Mouse (Mus musculus): Measurements from ENCODE around the gene Tbc1d24. TPM values are rescaled to one million over a fixed set of nuclear protein-coding genes. Genes with fewer than 3 reads are reported as not detected.

Tbc1d24 gene
- polyA plus RNA-seq, 1 experiment: 50.3 TPM

DNA sequence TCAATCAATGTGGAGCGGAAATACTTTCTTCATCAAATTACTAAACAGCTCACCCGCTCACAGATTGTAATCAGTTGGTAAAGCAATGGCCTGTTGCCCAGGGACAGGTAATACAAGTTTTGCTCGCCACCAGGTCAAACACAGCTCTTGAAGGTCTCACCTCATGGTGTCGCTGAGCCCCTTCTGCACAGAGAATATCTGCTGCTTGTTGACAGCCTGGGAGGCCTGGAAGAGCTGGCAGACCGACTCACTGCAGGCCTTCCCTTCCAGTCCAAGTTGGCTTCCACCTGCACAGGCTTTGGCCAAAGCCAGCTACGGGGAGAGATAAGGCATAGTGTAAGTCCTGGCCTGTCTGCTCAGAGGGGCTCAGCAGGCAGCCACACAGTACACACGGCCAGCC is 31.6 kb upstream of the Tbc1d24 start:
- Histone ChIP-seq H3K27ac (ENCODE audit: insufficient read depth, low read length) (no peak overlapping the region), H3K4me1 (ENCODE audit: control insufficient read depth, insufficient read depth, low read length) (0 out of 2 replicates have a peak, but pooled peaks cover 3% of the 10 kb centered on the region), H3K4me3 (replicated peaks; ENCODE audit: insufficient read depth, low read depth, low read length) (no peak overlapping the region), H3K27me3 (ENCODE audit: control insufficient read depth, insufficient read depth, low read length) (no peaks in the 10 kb centered on the region)
- 21% methylated on average over 7 of the region's 7 CpGs for WGBS
- peak; percentile 67 for TF ChIP-seq CTCF (IDR thresholded peaks at IDR 0.05; ENCODE audit: borderline replicate concordance, insufficient read depth, low read depth, low read length)
- TF ChIP-seq POLR2A (IDR thresholded peaks at IDR 0.05; ENCODE audit: borderline replicate concordance, insufficient read depth, low read length): no peak
- DNase-seq: peak; percentile 74 to 88

DNA sequence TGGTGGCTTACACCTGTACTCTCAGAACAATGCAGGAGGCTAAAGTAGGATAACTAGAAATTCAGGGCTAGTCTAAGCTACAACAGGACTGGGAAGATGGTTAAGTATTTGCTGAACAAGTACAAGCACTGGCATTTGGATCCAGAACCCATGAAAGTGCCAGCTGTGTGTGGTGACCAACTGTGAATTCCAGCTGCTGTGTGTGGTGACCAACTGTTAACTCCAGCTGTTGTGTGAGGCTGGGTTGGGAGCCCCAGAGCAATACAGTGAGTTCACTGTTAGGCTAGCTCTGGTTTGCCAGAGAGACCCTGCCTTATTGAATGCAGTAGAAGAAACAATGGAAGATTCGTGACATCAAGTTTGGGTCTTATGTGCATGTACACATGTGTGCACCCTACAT is 31.1 kb upstream of the Tbc1d24 start:
- WGBS: 93% methylated on average over 1 of the region's 1 CpGs
- TF ChIP-seq POLR2A (IDR thresholded peaks at IDR 0.05; ENCODE audit: borderline replicate concordance, insufficient read depth, low read length): no peak
- TF ChIP-seq CTCF (IDR thresholded peaks at IDR 0.05; ENCODE audit: borderline replicate concordance, insufficient read depth, low read depth, low read length): no peak
- peak in 1 of 2 experiments; percentile 5 for DNase-seq
- Histone ChIP-seq H3K27me3 (ENCODE audit: control insufficient read depth, insufficient read depth, low read length) (no peaks in the 10 kb centered on the region), H3K4me3 (replicated peaks; ENCODE audit: insufficient read depth, low read depth, low read length) (no peak overlapping the region), H3K4me1 (ENCODE audit: control insufficient read depth, insufficient read depth, low read length) (0 out of 2 replicates have a peak, but pooled peaks cover 3% of the 10 kb centered on the region), H3K27ac (ENCODE audit: insufficient read depth, low read length) (no peak overlapping the region)

DNA sequence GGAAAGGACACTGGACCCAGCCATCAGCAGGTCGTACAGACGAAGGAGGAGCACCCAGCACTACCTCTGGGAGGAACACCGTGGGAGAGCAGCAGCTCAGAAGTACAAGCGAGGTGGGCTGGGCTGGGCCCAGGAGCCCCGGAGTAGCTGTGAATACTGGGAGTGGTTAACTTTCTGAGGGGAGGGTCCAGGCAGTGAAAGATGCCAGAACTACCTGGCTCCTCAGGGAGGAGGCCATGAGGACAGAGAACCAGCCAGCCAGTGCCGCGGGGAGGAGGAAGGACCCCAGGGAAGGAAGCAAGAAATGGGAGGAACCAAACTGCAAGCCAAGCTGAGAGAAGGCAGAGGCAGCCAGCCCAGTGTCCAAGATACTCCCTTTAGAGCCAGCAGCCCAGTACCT is 22.6 kb upstream of the Tbc1d24 start:
- DNase-seq: no peak
- no peaks in the 10 kb centered on the region for H3K27me3 ChIP-seq (ENCODE audit: control insufficient read depth, insufficient read depth, low read length)
- no peaks in the 10 kb centered on the region for H3K4me1 ChIP-seq (ENCODE audit: control insufficient read depth, insufficient read depth, low read length)
- H3K27ac ChIP-seq (ENCODE audit: insufficient read depth, low read length): no peak overlapping the region
- no peak for TF ChIP-seq POLR2A (IDR thresholded peaks at IDR 0.05; ENCODE audit: borderline replicate concordance, insufficient read depth, low read length)
- no peak for TF ChIP-seq CTCF (IDR thresholded peaks at IDR 0.05; ENCODE audit: borderline replicate concordance, insufficient read depth, low read depth, low read length)
- 91% methylated on average over 7 of the region's 7 CpGs for WGBS
- no peak overlapping the region for H3K4me3 ChIP-seq (replicated peaks; ENCODE audit: insufficient read depth, low read depth, low read length)

DNA sequence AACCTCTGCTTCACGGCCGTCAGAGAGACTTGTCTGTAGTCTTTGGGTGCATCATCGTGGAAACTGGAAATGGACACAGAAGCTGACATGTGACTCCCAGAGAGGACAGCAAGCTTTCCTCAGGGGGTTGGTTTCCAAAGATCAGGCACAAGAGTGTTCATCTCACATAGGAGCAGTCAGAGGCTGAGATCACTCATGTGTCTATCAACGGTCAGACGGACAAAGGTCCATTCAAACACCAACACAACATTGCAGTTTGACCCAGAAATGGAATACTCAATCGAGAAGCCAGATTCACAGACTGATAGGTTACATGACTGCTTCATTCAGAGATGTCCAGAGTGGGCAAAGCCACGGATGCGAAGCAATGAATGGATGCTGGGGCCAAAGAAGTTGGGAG is 21.4 kb upstream of the Tbc1d24 start:
- 89% methylated on average over 8 of the region's 8 CpGs for WGBS
- Histone ChIP-seq H3K27me3 (ENCODE audit: control insufficient read depth, insufficient read depth, low read length) (no peaks in the 10 kb centered on the region), H3K4me3 (replicated peaks; ENCODE audit: insufficient read depth, low read depth, low read length) (no peak overlapping the region), H3K27ac (ENCODE audit: insufficient read depth, low read length) (no peak overlapping the region), H3K4me1 (ENCODE audit: control insufficient read depth, insufficient read depth, low read length) (no peaks in the 10 kb centered on the region)
- TF ChIP-seq POLR2A (IDR thresholded peaks at IDR 0.05; ENCODE audit: borderline replicate concordance, insufficient read depth, low read length): no peak
- TF ChIP-seq CTCF (IDR thresholded peaks at IDR 0.05; ENCODE audit: borderline replicate concordance, insufficient read depth, low read depth, low read length): no peak
- DNase-seq: no peak

DNA sequence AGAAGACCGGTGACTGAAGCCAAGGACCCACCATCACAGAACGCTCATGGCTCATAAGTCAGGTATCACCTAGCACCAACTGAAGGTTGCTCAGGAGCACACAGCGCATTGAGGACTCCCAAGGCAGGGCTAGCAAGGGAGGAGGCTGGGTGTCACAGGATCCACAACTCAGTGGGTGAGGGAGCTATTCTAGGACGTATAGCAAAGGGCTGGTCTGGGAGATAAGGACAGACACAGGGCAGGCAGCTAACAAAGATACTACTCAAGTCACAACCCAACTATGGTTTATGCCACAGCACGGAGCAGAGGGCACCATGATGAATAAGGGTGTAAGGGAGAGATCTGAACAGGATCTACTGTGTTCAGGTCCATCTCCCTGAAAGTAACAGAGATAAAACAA is 20.5 kb upstream of the Tbc1d24 start:
- no peak for DNase-seq
- Histone ChIP-seq H3K27ac (ENCODE audit: insufficient read depth, low read length) (no peak overlapping the region), H3K27me3 (ENCODE audit: control insufficient read depth, insufficient read depth, low read length) (no peaks in the 10 kb centered on the region), H3K4me3 (replicated peaks; ENCODE audit: insufficient read depth, low read depth, low read length) (no peak overlapping the region), H3K4me1 (ENCODE audit: control insufficient read depth, insufficient read depth, low read length) (peaks cover 5% of the 10 kb centered on the region; the same call in 1 of the 2 replicates)
- 96% methylated on average over 5 of the region's 5 CpGs for WGBS
- TF ChIP-seq POLR2A (IDR thresholded peaks at IDR 0.05; ENCODE audit: borderline replicate concordance, insufficient read depth, low read length): no peak
- TF ChIP-seq CTCF (IDR thresholded peaks at IDR 0.05; ENCODE audit: borderline replicate concordance, insufficient read depth, low read depth, low read length): 0 out of 2 replicates have a peak, but pooled peaks have one; percentile 3

DNA sequence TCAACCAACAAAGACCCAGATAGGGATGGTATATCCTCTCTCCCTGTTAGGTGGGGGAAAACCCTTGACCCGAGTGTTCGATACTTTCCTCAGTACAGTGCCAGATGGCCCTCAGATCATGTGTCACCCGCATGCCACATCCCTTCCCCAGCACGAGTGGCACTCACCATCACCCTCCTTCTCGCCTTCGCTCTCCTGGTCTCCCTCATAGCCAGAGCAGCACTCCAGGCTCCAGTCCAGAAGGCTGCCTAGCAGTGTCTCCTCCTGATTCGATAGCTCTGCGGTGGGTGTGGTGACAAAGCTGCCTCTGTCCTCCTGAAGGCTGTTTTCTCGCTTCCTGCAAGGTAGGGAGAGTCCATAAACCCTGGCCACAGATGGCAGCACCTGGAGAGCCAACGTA is 19.4 kb upstream of the Tbc1d24 start:
- Histone ChIP-seq H3K4me3 (replicated peaks; ENCODE audit: insufficient read depth, low read depth, low read length) (no peak overlapping the region), H3K27me3 (ENCODE audit: control insufficient read depth, insufficient read depth, low read length) (no peaks in the 10 kb centered on the region), H3K4me1 (ENCODE audit: control insufficient read depth, insufficient read depth, low read length) (peaks cover 5% of the 10 kb centered on the region; the same call in 1 of the 2 replicates), H3K27ac (ENCODE audit: insufficient read depth, low read length) (no peak overlapping the region)
- TF ChIP-seq POLR2A (IDR thresholded peaks at IDR 0.05; ENCODE audit: borderline replicate concordance, insufficient read depth, low read length) (no peak), CTCF (IDR thresholded peaks at IDR 0.05; ENCODE audit: borderline replicate concordance, insufficient read depth, low read depth, low read length) (no peak)
- no peak for DNase-seq
- 87% methylated on average over 10 of the region's 10 CpGs for WGBS

DNA sequence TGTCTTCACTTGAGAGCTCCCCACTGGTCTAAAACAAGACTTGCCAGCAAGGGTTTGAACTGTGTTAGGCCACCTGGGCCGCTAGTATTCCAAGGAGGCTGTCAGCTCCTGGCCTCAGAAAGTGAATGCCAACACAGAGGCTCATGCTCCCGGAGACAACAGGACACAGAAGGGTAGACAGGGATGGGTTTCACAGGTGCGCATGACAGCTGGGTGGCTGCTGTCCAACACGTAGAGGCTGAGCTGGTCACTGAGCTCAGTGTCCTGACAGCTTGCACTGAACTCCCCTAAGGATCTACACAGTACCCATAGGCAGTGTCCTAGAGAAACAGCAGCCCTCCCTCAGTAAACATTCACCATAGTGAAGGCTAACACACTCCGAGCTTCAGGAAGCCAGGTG is 18.2 kb upstream of the Tbc1d24 start:
- Histone ChIP-seq H3K4me3 (replicated peaks; ENCODE audit: insufficient read depth, low read depth, low read length) (no peak overlapping the region), H3K27ac (ENCODE audit: insufficient read depth, low read length) (no peak overlapping the region), H3K27me3 (ENCODE audit: control insufficient read depth, insufficient read depth, low read length) (no peaks in the 10 kb centered on the region), H3K4me1 (ENCODE audit: control insufficient read depth, insufficient read depth, low read length) (peaks cover 5% of the 10 kb centered on the region; the same call in 1 of the 2 replicates)
- TF ChIP-seq CTCF (IDR thresholded peaks at IDR 0.05; ENCODE audit: borderline replicate concordance, insufficient read depth, low read depth, low read length) (no peak), POLR2A (IDR thresholded peaks at IDR 0.05; ENCODE audit: borderline replicate concordance, insufficient read depth, low read length) (no peak)
- DNase-seq: no peak
- 56% methylated on average over 5 of the region's 5 CpGs for WGBS

DNA sequence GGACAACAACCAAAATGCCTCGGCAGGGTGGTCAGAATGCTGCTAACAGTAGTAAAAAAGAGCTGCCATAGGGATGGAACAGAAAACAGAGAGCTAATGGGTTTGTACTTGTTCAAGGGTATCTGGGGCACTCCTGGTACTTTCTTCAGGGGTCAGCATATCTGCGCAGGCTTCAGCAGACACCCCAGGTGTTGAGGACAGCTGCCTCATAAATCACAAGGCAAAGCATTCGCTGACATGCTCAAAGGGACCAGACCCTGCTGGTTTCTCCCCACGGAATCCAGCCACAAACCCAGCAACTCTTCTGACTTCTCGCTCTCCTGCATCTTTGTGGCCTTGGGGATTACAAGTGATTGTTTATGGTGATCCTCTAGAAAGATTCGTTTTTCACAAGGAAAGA is 17.3 kb upstream of the Tbc1d24 start:
- 77% methylated on average over 6 of the region's 6 CpGs for WGBS
- Histone ChIP-seq H3K27me3 (ENCODE audit: control insufficient read depth, insufficient read depth, low read length) (no peaks in the 10 kb centered on the region), H3K27ac (ENCODE audit: insufficient read depth, low read length) (no peak overlapping the region), H3K4me3 (replicated peaks; ENCODE audit: insufficient read depth, low read depth, low read length) (no peak overlapping the region), H3K4me1 (ENCODE audit: control insufficient read depth, insufficient read depth, low read length) (peaks cover 5% of the 10 kb centered on the region; the same call in 1 of the 2 replicates)
- DNase-seq: no peak
- TF ChIP-seq CTCF (IDR thresholded peaks at IDR 0.05; ENCODE audit: borderline replicate concordance, insufficient read depth, low read depth, low read length) (no peak), POLR2A (IDR thresholded peaks at IDR 0.05; ENCODE audit: borderline replicate concordance, insufficient read depth, low read length) (no peak)

Data from cerebellum, adult 2 months (tissue).